Mouse (Mus musculus): ENCODE measurements around the gene Tmem127. TPM values are rescaled to one million over a fixed set of nuclear protein-coding genes. Genes with fewer than 3 reads are reported as not detected.

Gene Tmem127
- total RNA-seq, 2 experiments from 2014 or later = 99.7 to 105 TPM

GRCm38 (mm10) chr2:127304609-127305210 lies 57.0 kb downstream of the Tmem127 start:
- intact Hi-C loops (cut with DNase I) = no loop called here
- no peak for DNase-seq (ENCODE audit: low spot score in 2 of 2)

- DNase-seq (ENCODE audit: low spot score in 2 of 2) = no peak
- intact Hi-C loops (cut with DNase I) = no loop called here
These were observed 58.4 kb downstream of the Tmem127 start for GRCm38 (mm10) chr2:127306123-127306522.

GRCm38 (mm10) chr2:127307179-127307578 lies 59.5 kb downstream of the Tmem127 start:
- intact Hi-C loops (cut with DNase I) = no loop called here

GRCm38 (mm10) chr2:127308660-127309059 lies 61.0 kb downstream of the Tmem127 start:
- intact Hi-C loops (cut with DNase I) = no loop called here
- DNase-seq (ENCODE audit: low spot score in 2 of 2) = no peak

More at GRCm38 (mm10) chr2:127307179-127307578, 59.5 kb downstream of the Tmem127 start:
- no peak for DNase-seq (ENCODE audit: low spot score in 2 of 2)

GRCm38 (mm10) chr2:127310246-127310645 lies 62.5 kb downstream of the Tmem127 start:
- intact Hi-C loops (cut with DNase I) = no loop called here
- DNase-seq (ENCODE audit: low spot score in 2 of 2) = no peak

GRCm38 (mm10) chr2:127310685-127311084 lies 63.0 kb downstream of the Tmem127 start:
- intact Hi-C loops (cut with DNase I) = no loop called here
- no peak for DNase-seq (ENCODE audit: low spot score in 2 of 2)

Other genes starting within 250 kb of the Tmem127 start
- gene Ap4e1, start 239.2 kb upstream of the Tmem127 start, total RNA-seq (2021) = 10 to 100 TPM; 11.9 to 12.4 TPM
- gene Blvra, start 177.2 kb upstream of the Tmem127 start, total RNA-seq (2021) = 10 to 100 TPM; 21.5 to 21.9 TPM
- gene Ncaph, start 114.0 kb upstream of the Tmem127 start, total RNA-seq (2021) = 1 to 10 TPM; 3.7 to 4.2 TPM
- 1 to 10 TPM; 3.3 to 4.4 TPM for gene Itpripl1, start 104.5 kb upstream of the Tmem127 start, total RNA-seq (2021)
- under 1 TPM; 0.33 to 0.36 TPM for gene 1810024B03Rik, start 39.6 kb upstream of the Tmem127 start, total RNA-seq (2021)
- 10 to 100 TPM; 73.1 to 81.4 TPM for gene Snrnp200, start 39.5 kb upstream of the Tmem127 start, total RNA-seq (2021)
- 10 to 100 TPM; 74.7 to 75.6 TPM for gene Ciao1, start 92 bp upstream of the Tmem127 start, total RNA-seq (2021)
- gene Stard7, start 22.3 kb downstream of the Tmem127 start, total RNA-seq (2021) = 100 to 1,000 TPM; 156 to 174 TPM
- gene Dusp2, start 88.3 kb downstream of the Tmem127 start, total RNA-seq (2021) = 1 to 10 TPM; 2.8 to 4.1 TPM
- gene Astl, start 90.7 kb downstream of the Tmem127 start, total RNA-seq (2021) = not detected
- gene Adra2b, start 115.3 kb downstream of the Tmem127 start, total RNA-seq (2021) = under 1 TPM; 0.42 to 0.46 TPM
- gene Gpat2, start 177.3 kb downstream of the Tmem127 start, total RNA-seq (2021) = under 1 TPM; 0.22 to 0.25 TPM
- gene Fahd2a, start 196.7 kb downstream of the Tmem127 start, total RNA-seq (2021) = 10 to 100 TPM; 16.7 to 17.6 TPM

Data from left cerebral cortex, postnatal 14 days (tissue).